ENCODE assay signal across 8 mouse cellular contexts in the genomic region with DNA sequence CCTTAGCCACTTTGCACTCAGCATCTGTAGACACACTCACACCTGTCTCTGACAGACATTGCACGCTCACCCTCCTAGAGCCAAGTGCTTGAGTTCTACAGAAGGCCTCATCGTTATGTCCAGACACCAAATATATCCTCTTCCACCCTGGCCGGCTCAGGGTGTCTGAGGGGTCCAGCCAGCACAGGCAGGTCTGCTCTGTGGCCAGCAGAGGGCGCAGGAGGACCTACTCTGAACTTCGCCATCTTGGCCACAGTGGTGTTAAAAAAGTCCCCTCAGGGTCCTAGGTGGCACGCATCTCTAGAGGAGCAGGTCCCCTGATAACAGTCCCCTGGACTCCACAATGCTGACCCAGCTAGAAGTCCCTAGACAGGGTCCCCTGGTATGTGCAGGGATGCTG.
A peak's percentile ranks its signal among the peaks of the same experiment; 100 is the strongest.
DNase-seq lines count a peak whose midpoint lies in the region; ATAC-seq and TF ChIP-seq lines count a peak whose summit lies in the region.

No protein-coding gene starts in this region.

- H3K9ac ChIP-seq in heart, embryonic 16.5 days (ENCODE audit: low read length), result no peak overlapping the region
- H3K9ac ChIP-seq in liver, embryonic 12.5 days, result no peak overlapping the region
- no peak overlapping the region for H3K9ac ChIP-seq in neural tube, embryonic 15.5 days (replicated peaks)

- H3K27me3 ChIP-seq in heart, embryonic 16.5 days (ENCODE audit: control insufficient read depth, insufficient read depth, low read length), result no peaks in the 10 kb centered on the region
- H3K27me3 ChIP-seq in liver, embryonic 12.5 days (replicated peaks), result 0 out of 2 replicates have a peak, but pooled peaks cover 19% of the 10 kb centered on the region
- peaks cover 14% of the 10 kb centered on the region; the same call in 1 of the 2 replicates for H3K27me3 ChIP-seq in neural tube, embryonic 15.5 days (replicated peaks)

- H3K4me2 ChIP-seq in heart, embryonic 16.5 days (ENCODE audit: low read depth, low read length), result no peak overlapping the region
- H3K4me2 ChIP-seq in liver, embryonic 12.5 days, result no peak overlapping the region
- H3K4me2 ChIP-seq in neural tube, embryonic 15.5 days, result no peak overlapping the region

- peak; percentile 83 for TF ChIP-seq CTCF in bone marrow, adult 2 months (IDR thresholded peaks at IDR 0.05; ENCODE audit: control insufficient read depth, insufficient read depth, low read length)
- peak; percentile 89 for TF ChIP-seq CTCF in embryonic fibroblast, embryonic 13.5 days (IDR thresholded peaks at IDR 0.05; ENCODE audit: borderline replicate concordance, insufficient read depth, low read length)

- peak; percentile 33 for ATAC-seq in heart, embryonic 16.5 days (replicated peaks; ENCODE audit: extremely low read depth, insufficient read depth, low FRiP score)
- peak; percentile 30; the same call in 1 of the 2 replicates for ATAC-seq in liver, embryonic 12.5 days
- ATAC-seq in neural tube, embryonic 15.5 days (ENCODE audit: low FRiP score), result peak; percentile 45; the same call in 1 of the 2 replicates

- peak; percentile 11 for DNase-seq in CD4-positive helper T cell, adult 2 months (ENCODE audit: low read depth, low spot score)
- peak; percentile 72 for DNase-seq in kidney, postnatal 14 days
- peak; percentile 22 to 79 for DNase-seq in thymus, postnatal 10 days (ENCODE audit: low spot score in 2 of 2)

- no peaks in the 10 kb centered on the region for H3K4me1 ChIP-seq in bone marrow, adult 2 months (ENCODE audit: control insufficient read depth, insufficient read depth, low read length)
- no peaks in the 10 kb centered on the region for H3K4me1 ChIP-seq in embryonic fibroblast, embryonic 13.5 days (ENCODE audit: control insufficient read depth, insufficient read depth, low read length)
- peaks cover 10% of the 10 kb centered on the region for H3K4me1 ChIP-seq in heart, embryonic 16.5 days (ENCODE audit: control insufficient read depth, insufficient read depth, low read length)
- no peaks in the 10 kb centered on the region; the same call in 1 of the 2 replicates for H3K4me1 ChIP-seq in liver, embryonic 12.5 days
- peaks cover 19% of the 10 kb centered on the region for H3K4me1 ChIP-seq in neural tube, embryonic 15.5 days

- WGBS in bone marrow, adult 2 months, result 11% methylated on average over 6 of the region's 6 CpGs
- 7% methylated on average over 6 of the region's 6 CpGs for WGBS in heart, embryonic 16.5 days
- WGBS in liver, embryonic 12.5 days (ENCODE audit: insufficient replicate concordance), result 6% methylated on average over 6 of the region's 6 CpGs
- 10% methylated on average over 6 of the region's 6 CpGs for WGBS in neural tube, embryonic 15.5 days

- no peak for TF ChIP-seq POLR2A in bone marrow, adult 2 months (IDR thresholded peaks at IDR 0.05; ENCODE audit: borderline replicate concordance, control insufficient read depth, low read depth, low read length)
- no peak for TF ChIP-seq POLR2A in embryonic fibroblast, embryonic 13.5 days (IDR thresholded peaks at IDR 0.05; ENCODE audit: low read depth, low read length)

- no peak overlapping the region for H3K4me3 ChIP-seq in bone marrow, adult 2 months (replicated peaks; ENCODE audit: control insufficient read depth, low read depth, low read length)
- H3K4me3 ChIP-seq in embryonic fibroblast, embryonic 13.5 days (ENCODE audit: insufficient read depth, low read length), result no peak overlapping the region
- H3K4me3 ChIP-seq in heart, embryonic 16.5 days (ENCODE audit: low read length), result no peak overlapping the region
- no peak overlapping the region for H3K4me3 ChIP-seq in liver, embryonic 12.5 days
- no peak overlapping the region for H3K4me3 ChIP-seq in neural tube, embryonic 15.5 days (replicated peaks)

- H3K27ac ChIP-seq in bone marrow, adult 2 months (ENCODE audit: control insufficient read depth, insufficient read depth, low read depth, low read length, poor library complexity), result no peak overlapping the region
- no peak overlapping the region for H3K27ac ChIP-seq in embryonic fibroblast, embryonic 13.5 days (ENCODE audit: insufficient read depth, low read length)
- H3K27ac ChIP-seq in heart, embryonic 16.5 days (ENCODE audit: low read length), result no peak overlapping the region
- no peak overlapping the region for H3K27ac ChIP-seq in liver, embryonic 12.5 days
- no peak overlapping the region for H3K27ac ChIP-seq in neural tube, embryonic 15.5 days (replicated peaks)

- H3K9me3 ChIP-seq in heart, embryonic 16.5 days (replicated peaks; ENCODE audit: control insufficient read depth, low read length), result no peaks in the 10 kb centered on the region
- no peaks in the 10 kb centered on the region for H3K9me3 ChIP-seq in liver, embryonic 12.5 days (replicated peaks)
- H3K9me3 ChIP-seq in neural tube, embryonic 15.5 days (replicated peaks), result no peaks in the 10 kb centered on the region

- H3K36me3 ChIP-seq in heart, embryonic 16.5 days (ENCODE audit: control insufficient read depth, insufficient read depth), result no peaks in the 10 kb centered on the region
- H3K36me3 ChIP-seq in liver, embryonic 12.5 days, result no peaks in the 10 kb centered on the region
- no peaks in the 10 kb centered on the region for H3K36me3 ChIP-seq in neural tube, embryonic 15.5 days

Comparison
In these comparisons a context has a peak if more than half of its experiments do, and no peak if none do; other contexts are left out.
1. DNase-seq: peak in every context shown above with its lines; median percentile 72 in kidney, postnatal 14 days; 50 in thymus, postnatal 10 days; 11 in CD4-positive helper T cell, adult 2 months.